Mouse (Mus musculus): ENCODE data around the gene Smpd1.

DNA sequence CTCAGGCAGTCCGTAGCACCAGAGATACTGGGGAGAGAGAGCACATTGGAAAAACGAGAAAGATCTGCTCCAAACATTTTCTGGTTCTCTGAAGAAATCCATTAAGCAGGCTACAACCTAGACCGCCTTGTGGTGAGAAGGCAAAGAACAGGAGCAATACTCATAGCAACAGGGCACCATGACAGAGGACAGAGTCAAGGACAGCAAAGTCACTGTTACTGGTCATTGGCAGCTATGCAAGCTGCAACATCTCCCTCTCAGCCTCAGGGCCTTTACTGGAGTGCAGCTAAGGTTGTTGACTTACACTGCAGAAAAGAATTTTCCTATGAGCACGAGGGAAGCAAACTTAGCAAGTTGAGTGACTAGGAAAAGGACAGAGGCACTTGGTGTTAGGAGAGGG is 46.9 kb upstream of the Smpd1 start:
- TF ChIP-seq CTCF (IDR thresholded peaks at IDR 0.05; ENCODE audit: low read depth) (no peak), EP300 (optimal IDR thresholded peaks at IDR 0.05) (no peak)

All from stomach, postnatal 0 days (tissue).